Mouse (Mus musculus): ENCODE data around the gene Aox1.

DNA sequence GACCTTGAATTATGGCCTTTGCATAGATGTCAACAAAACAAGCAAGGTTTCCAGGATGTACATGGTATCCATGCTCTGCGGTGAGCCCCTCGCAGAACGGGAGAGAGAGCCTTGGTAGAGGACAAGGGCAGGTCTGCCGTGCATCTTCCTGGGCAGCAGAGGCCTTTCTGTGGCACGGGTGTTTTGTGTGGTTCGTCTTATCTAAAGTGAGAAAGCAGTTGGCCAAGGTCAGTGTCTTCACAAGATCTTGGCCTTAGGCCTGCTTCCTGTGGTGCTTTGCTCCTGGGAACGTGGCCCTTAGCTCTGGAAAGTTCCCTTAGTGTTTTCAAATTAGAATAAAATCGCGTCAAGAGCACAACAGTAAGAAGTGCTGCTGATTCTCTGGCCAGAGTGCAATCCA, 41.3 kb downstream of the Aox1 start:
- TF ChIP-seq CTCF (conservative IDR thresholded peaks at IDR 0.05; ENCODE audit: low read length) (no peak), NANOG (IDR thresholded peaks at IDR 0.05; ENCODE audit: borderline replicate concordance, low read length) (no peak), POU5F1 (IDR thresholded peaks at IDR 0.05; ENCODE audit: borderline replicate concordance, low read length) (no peak)
